Mouse (Mus musculus) liver, embryonic 14.5 days (tissue): ENCODE results near the gene Aldh1l2.

ENCODE experiments used
- CTCF ChIP-seq: IDR thresholded peaks from 2 replicates; pipeline ENCODE4 v1.5.1; 2016; ENCODE audit warnings: antibody characterized with exemption, low read depth, control low read depth
- EP300 ChIP-seq: IDR thresholded peaks from 2 replicates; pipeline ENCODE4 v1.6.1; 2016; ENCODE audit warnings: antibody characterized with exemption, low read depth

DNA sequence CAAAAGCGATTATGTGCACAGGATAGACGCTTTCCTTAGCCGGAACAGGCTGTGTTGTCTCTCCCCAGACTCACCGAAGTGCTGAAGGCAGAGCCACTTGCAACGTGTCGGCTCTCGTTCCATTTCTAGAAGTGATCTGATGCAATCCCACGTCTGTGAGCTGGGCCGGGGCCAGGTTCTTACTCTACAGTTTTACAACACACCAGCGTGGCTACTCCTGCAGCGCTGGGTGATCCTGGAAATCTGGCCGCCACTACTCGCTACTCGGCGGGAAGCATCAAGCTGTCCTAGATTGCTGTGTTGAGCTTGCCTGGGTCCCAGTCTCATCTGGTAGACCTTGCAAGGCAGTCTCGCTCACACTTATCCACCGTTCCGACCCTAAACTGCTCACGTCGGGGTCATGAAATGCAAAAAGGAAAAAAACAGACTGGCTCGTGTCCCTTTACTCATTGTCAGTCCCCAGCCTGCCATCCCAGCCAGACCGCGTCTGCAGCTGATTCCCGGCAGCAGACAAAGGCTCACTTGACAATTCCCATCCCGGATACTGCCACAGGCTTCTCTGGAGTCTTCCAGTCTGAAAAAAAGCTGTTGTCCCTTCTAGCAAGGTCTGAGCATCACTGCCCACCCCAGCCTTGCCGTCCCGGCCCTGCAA, 556 bp downstream of the Aldh1l2 start:
- TF ChIP-seq CTCF (no peak), EP300 (no peak)
